Mouse (Mus musculus) neutrophil, adult 5-6 weeks (primary cell): ENCODE data around the gene Atf2. TPM values are rescaled to one million over a fixed set of nuclear protein-coding genes. Genes with fewer than 3 reads are reported as not detected.
"Not testable (repeated sequence)": the region's sequence is repeated elsewhere in the genome, so short reads cannot be mapped to it uniquely, and the experiment has no call there.

Experiments used
- ATAC-seq: fragments of 151-379, 151-347 bp; 2 replicates; pipeline ENCODE4 v1.8.0; 2017; ENCODE audit warnings: mild to moderate bottlenecking, moderate TSS enrichment; ENCODE audit not compliant: insufficient number of reproducible peaks, poor library complexity, low FRiP score, severe bottlenecking; ENCODE audit errors: extremely low read depth
- total RNA-seq: library from RNA; stranded (forward); fragments of 200-1000 nt; gene quantifications from 2 replicates; pipeline ENCODE4 v1.2.3, GENCODE M21; 2017

Gene Atf2
- total RNA-seq, 1 experiment from 2014 or later, result 82.3 TPM

GRCm38 (mm10) chr2:73893473-73894270, 1.2 kb upstream of the Atf2 start:
- no peak for ATAC-seq

- ATAC-seq, result no peak
Observed at GRCm38 (mm10) chr2:73891701-73892463, 557 bp downstream of the Atf2 start.

- no peak for ATAC-seq
Observed at GRCm38 (mm10) chr2:73885997-73886396, 6.4 kb downstream of the Atf2 start.

GRCm38 (mm10) chr2:73877891-73878290, 14.5 kb downstream of the Atf2 start:
- ATAC-seq, result no peak

- ATAC-seq, result peak; percentile 51; the same call in 1 of the 2 replicates
Observed at GRCm38 (mm10) chr2:73867764-73868487, 24.5 kb downstream of the Atf2 start.

- no peak for ATAC-seq
Observed at GRCm38 (mm10) chr2:73860046-73860624, 32.3 kb downstream of the Atf2 start.

- no peak for ATAC-seq
Observed at GRCm38 (mm10) chr2:73857352-73857751, 35.1 kb downstream of the Atf2 start.

- no peak for ATAC-seq
Observed at GRCm38 (mm10) chr2:73856246-73856645, 36.2 kb downstream of the Atf2 start.

GRCm38 (mm10) chr2:73834406-73835015, 57.9 kb downstream of the Atf2 start:
- ATAC-seq, result no peak

- ATAC-seq, result no peak
Observed at GRCm38 (mm10) chr2:73833284-73833683, 59.2 kb downstream of the Atf2 start.

GRCm38 (mm10) chr2:73818742-73819141, 73.7 kb downstream of the Atf2 start:
- no peak for ATAC-seq

- no peak for ATAC-seq
Observed at GRCm38 (mm10) chr2:73807609-73808008, 84.8 kb downstream of the Atf2 start.

- not testable (repeated sequence) for ATAC-seq
Observed at GRCm38 (mm10) chr2:73800127-73800526, 92.3 kb downstream of the Atf2 start.

- no peak for ATAC-seq
Observed at GRCm38 (mm10) chr2:73798786-73799185, 93.7 kb downstream of the Atf2 start.

- ATAC-seq, result no peak
Observed at GRCm38 (mm10) chr2:73798136-73798535, 94.3 kb downstream of the Atf2 start.

- no peak for ATAC-seq
Observed at GRCm38 (mm10) chr2:73791846-73792630, 100.4 kb downstream of the Atf2 start.

- no peak for ATAC-seq
Observed at GRCm38 (mm10) chr2:73790332-73790731, 102.1 kb downstream of the Atf2 start.

GRCm38 (mm10) chr2:73788395-73788794, 104.0 kb downstream of the Atf2 start:
- ATAC-seq, result no peak
